Mouse (Mus musculus): Measurements from ENCODE around the gene Gm11596. TPM values are rescaled to one million over a fixed set of nuclear protein-coding genes. Genes with fewer than 3 reads are reported as not detected.

Gm11596 gene
- polyA plus RNA-seq (2012; rRNA removed) = not detected in 2 replicates

DNA sequence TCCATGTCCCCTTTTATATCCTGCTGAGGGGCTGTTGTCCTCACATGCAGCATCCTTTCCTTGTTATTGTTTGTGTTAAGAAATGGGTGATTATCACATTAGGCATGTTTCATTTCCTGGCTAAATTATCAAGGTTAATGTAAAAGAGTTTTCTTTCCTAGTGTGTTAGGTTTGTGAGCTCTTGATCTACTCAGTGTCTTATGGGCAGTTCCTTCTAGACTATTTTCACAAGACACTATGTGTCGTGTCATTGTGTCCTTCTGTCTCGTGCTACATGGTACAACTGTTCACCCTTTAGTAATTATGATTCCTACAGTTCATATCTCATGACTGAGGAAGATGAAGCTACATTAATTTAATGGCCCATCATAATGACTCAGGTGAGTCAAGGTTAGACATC lies at the start of gene Gm11596:
Gene Gm11596 (minus strand): TSS at position 101 of the 400 bp plus-strand sequence.

DNA sequence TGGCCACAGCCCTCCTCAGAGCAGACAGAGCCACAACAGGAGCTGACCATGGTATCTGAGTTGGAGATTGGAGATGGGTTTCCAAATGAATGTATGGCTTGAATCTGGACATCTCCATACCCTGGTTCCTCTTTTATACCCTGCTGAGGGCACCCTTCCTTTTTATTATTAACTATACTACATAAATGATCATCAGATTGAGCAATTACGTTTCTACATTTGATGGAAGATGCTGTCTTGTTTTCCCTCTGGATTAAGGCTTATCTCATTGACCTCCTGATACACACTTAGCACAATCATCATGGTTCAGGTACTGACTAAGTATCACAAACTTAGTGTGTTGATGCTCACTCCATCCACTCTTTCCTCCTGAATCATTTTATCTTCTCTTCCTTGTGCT lies 44.7 kb upstream of the Gm11596 start, which contains the start of gene 2300003K06Rik:
Gene 2300003K06Rik (minus strand): TSS at position 101 of the 400 bp plus-strand sequence.

GRCm38 (mm10) chr11:99815566-99815965 lies 22.3 kb upstream of the Gm11596 start, which contains the start of gene Gm11564:
Gene Gm11564 (minus strand): TSS chr11:99815666.

GRCm38 (mm10) chr11:99809792-99810191 lies 16.5 kb upstream of the Gm11596 start, which contains the start of gene Krtap4-13:
Gene Krtap4-13 (minus strand): TSS chr11:99809892.

GRCm38 (mm10) chr11:99804346-99804745 lies 11.1 kb upstream of the Gm11596 start, which contains the start of gene Gm11554:
Gene Gm11554 (minus strand): TSS chr11:99804446.

GRCm38 (mm10) chr11:99798832-99799231 lies 5.6 kb upstream of the Gm11596 start, which contains the start of gene Gm11569:
Gene Gm11569 (minus strand): TSS chr11:99798932.

DNA sequence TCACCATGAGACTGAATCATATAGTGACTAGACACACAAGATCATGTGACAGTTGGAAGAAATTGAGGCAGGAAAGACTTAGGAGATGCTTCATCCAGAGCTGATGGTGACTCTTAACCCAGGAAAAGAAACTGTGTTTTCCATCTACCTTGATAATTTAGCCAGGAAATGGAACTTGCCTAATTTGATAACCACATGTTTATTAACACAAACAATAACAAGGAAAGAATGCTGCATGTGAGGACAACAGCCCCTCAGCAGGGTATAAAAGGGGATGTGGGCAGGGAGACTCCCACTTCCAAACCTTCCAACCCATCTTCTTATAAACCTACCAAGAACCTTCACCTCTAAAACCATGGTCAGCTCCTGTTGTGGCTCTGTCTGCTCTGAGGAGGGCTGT lies 8.4 kb downstream of the Gm11596 start, which contains the start of gene Krtap4-9:
Gene Krtap4-9 (plus strand): TSS at position 301 of the 400 bp plus-strand sequence.

DNA sequence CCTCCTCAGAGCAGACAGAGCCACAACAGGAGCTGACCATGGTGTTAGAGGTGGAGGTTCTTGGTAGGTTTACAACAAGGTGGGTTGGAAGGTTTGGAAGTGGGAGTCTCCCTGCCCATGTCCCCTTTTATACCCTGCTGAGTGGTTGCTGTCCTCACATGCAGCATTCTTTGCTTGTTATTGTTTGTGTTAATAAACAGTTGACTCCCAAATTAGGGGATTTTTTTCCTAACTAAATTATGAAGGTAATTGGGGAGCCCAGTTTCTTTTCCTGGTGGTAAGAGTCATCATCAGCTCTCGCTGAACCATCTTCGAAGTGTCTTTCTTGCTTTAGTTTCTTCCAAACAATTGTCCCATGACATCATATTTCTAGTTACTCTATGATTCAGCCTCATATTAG lies 12.7 kb downstream of the Gm11596 start, which contains the start of gene Krtap4-8:
Gene Krtap4-8 (minus strand): TSS at position 101 of the 400 bp plus-strand sequence.

DNA sequence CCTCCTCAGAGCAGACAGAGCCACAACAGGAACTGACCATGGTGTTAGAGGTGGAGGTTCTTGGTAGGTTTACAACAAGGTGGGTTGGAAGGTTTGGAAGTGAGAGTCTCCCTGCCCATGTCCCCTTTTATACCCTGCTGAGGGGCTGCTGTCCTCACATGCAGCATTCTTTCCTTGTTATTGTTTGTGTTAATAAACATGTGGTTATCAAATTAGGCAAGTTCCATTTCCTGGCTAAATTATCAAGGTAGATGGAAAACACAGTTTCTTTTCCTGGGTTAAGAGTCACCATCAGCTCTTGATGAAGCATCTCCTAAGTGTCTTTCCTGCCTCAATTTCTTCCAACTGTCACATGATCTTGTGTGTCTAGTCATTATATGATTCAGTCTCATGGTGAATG lies 20.5 kb downstream of the Gm11596 start, which contains the start of gene Gm11595:
Gene Gm11595 (minus strand): TSS at position 101 of the 400 bp plus-strand sequence.

Other genes with a start within 250 kb of the Gm11596 start
- gene Krtap3-3, start 242.6 kb downstream of the Gm11596 start, polyA plus RNA-seq (2012; rRNA removed) = not detected in 2 replicates
- gene Krtap3-2, start 236.6 kb downstream of the Gm11596 start, polyA plus RNA-seq (2012; rRNA removed) = not detected in 2 replicates
- not detected in 2 replicates for gene Gm11939, start 234.0 kb downstream of the Gm11596 start, polyA plus RNA-seq (2012; rRNA removed)
- gene Krtap3-1, start 226.8 kb downstream of the Gm11596 start, polyA plus RNA-seq (2012; rRNA removed) = not detected in 2 replicates
- gene Krtap1-5, start 212.5 kb downstream of the Gm11596 start, polyA plus RNA-seq (2012; rRNA removed) = not detected in 2 replicates
- gene Krtap1-4, start 209.8 kb downstream of the Gm11596 start, polyA plus RNA-seq (2012; rRNA removed) = not detected in 2 replicates
- not detected in 2 replicates for gene Krtap1-3, start 202.1 kb downstream of the Gm11596 start, polyA plus RNA-seq (2012; rRNA removed)
- gene Krtap9-3, start 195.4 kb downstream of the Gm11596 start, polyA plus RNA-seq (2012; rRNA removed) = not detected in 2 replicates
- not detected in 2 replicates for gene Gm11938, start 190.2 kb downstream of the Gm11596 start, polyA plus RNA-seq (2012; rRNA removed)
- gene Gm11937, start 183.3 kb downstream of the Gm11596 start, polyA plus RNA-seq (2012; rRNA removed) = not detected in 2 replicates
- not detected in 2 replicates for gene Krtap2-4, start 178.6 kb downstream of the Gm11596 start, polyA plus RNA-seq (2012; rRNA removed)
- not detected in 2 replicates for gene Gm11562, start 173.0 kb downstream of the Gm11596 start, polyA plus RNA-seq (2012; rRNA removed)
- gene Krtap4-1, start 165.2 kb downstream of the Gm11596 start, polyA plus RNA-seq (2012; rRNA removed) = not detected in 2 replicates
- gene Krtap4-2, start 158.4 kb downstream of the Gm11596 start, polyA plus RNA-seq (2012; rRNA removed) = not detected in 2 replicates
- not detected in 2 replicates for gene Krtap4-7, start 149.4 kb downstream of the Gm11596 start, polyA plus RNA-seq (2012; rRNA removed)
- not detected in 2 replicates for gene Gm11555, start 143.2 kb downstream of the Gm11596 start, polyA plus RNA-seq (2012; rRNA removed)
- gene Gm11563, start 134.5 kb downstream of the Gm11596 start, polyA plus RNA-seq (2012; rRNA removed) = not detected in 2 replicates
- not detected in 2 replicates for gene Krtap4-6, start 127.5 kb downstream of the Gm11596 start, polyA plus RNA-seq (2012; rRNA removed)
- gene Gm14190, start 102.7 kb downstream of the Gm11596 start, polyA plus RNA-seq (2012; rRNA removed) = not detected in 2 replicates
- not detected in 2 replicates for gene Gm14180, start 59.2 kb downstream of the Gm11596 start, polyA plus RNA-seq (2012; rRNA removed)
- not detected in 2 replicates for gene Gm11595, start 20.6 kb downstream of the Gm11596 start, polyA plus RNA-seq (2012; rRNA removed)
- gene Krtap4-8, start 12.8 kb downstream of the Gm11596 start, polyA plus RNA-seq (2012; rRNA removed) = not detected in 2 replicates
- not detected in 2 replicates for gene Krtap4-9, start 8.3 kb downstream of the Gm11596 start, polyA plus RNA-seq (2012; rRNA removed)
- not detected in 2 replicates for gene Gm11569, start 5.5 kb upstream of the Gm11596 start, polyA plus RNA-seq (2012; rRNA removed)
- not detected in 2 replicates for gene Gm11554, start 11.0 kb upstream of the Gm11596 start, polyA plus RNA-seq (2012; rRNA removed)
- not detected in 2 replicates for gene Krtap4-13, start 16.4 kb upstream of the Gm11596 start, polyA plus RNA-seq (2012; rRNA removed)
- gene Gm11564, start 22.2 kb upstream of the Gm11596 start, polyA plus RNA-seq (2012; rRNA removed) = not detected in 2 replicates
- not detected in 2 replicates for gene 2300003K06Rik, start 44.6 kb upstream of the Gm11596 start, polyA plus RNA-seq (2012; rRNA removed)
- not detected in 2 replicates for gene Krtap4-16, start 58.1 kb upstream of the Gm11596 start, polyA plus RNA-seq (2012; rRNA removed)
- not detected in 2 replicates for gene Gm11568, start 64.5 kb upstream of the Gm11596 start, polyA plus RNA-seq (2012; rRNA removed)
- gene Gm11559, start 71.0 kb upstream of the Gm11596 start, polyA plus RNA-seq (2012; rRNA removed) = not detected in 2 replicates
- not detected in 2 replicates for gene Krtap9-1, start 79.9 kb upstream of the Gm11596 start, polyA plus RNA-seq (2012; rRNA removed)
- gene Gm11567, start 85.7 kb upstream of the Gm11596 start, polyA plus RNA-seq (2012; rRNA removed) = not detected in 2 replicates
- gene Krtap31-1, start 114.5 kb upstream of the Gm11596 start, polyA plus RNA-seq (2012; rRNA removed) = not detected in 2 replicates
- gene Gm11565, start 121.3 kb upstream of the Gm11596 start, polyA plus RNA-seq (2012; rRNA removed) = not detected in 2 replicates
- gene Krtap31-2, start 142.8 kb upstream of the Gm11596 start, polyA plus RNA-seq (2012; rRNA removed) = not detected in 2 replicates
- not detected in 2 replicates for gene Krtap9-5, start 155.0 kb upstream of the Gm11596 start, polyA plus RNA-seq (2012; rRNA removed)
- not detected in 2 replicates for gene Krtap29-1, start 185.6 kb upstream of the Gm11596 start, polyA plus RNA-seq (2012; rRNA removed)
- not detected in 2 replicates for gene Krtap16-1, start 193.1 kb upstream of the Gm11596 start, polyA plus RNA-seq (2012; rRNA removed)
- not detected in 2 replicates for gene Krtap17-1, start 200.5 kb upstream of the Gm11596 start, polyA plus RNA-seq (2012; rRNA removed)
- not detected in 2 replicates for gene Krt33a, start 222.7 kb upstream of the Gm11596 start, polyA plus RNA-seq (2012; rRNA removed)
- 0.09 TPM in 1 of 2 replicates, not detected in the other for gene Krt33b, start 236.4 kb upstream of the Gm11596 start, polyA plus RNA-seq (2012; rRNA removed)
- not detected in 2 replicates for gene Krt34, start 248.1 kb upstream of the Gm11596 start, polyA plus RNA-seq (2012; rRNA removed)